Mouse (Mus musculus): ENCODE data around the gene Rbm46. TPM values are rescaled to one million over a fixed set of nuclear protein-coding genes. Genes with fewer than 3 reads are reported as not detected.

Rbm46 gene
- polyA plus RNA-seq, 1 experiment = not detected

GRCm38 (mm10) chr3:82875671-82876371 is 462 bp downstream of the Rbm46 start:
- no peak overlapping the region for H3K4me3 ChIP-seq (replicated peaks; ENCODE audit: control insufficient read depth, low read depth, low read length)
- TF ChIP-seq POLR2A (IDR thresholded peaks at IDR 0.05; ENCODE audit: borderline replicate concordance, control insufficient read depth, low read depth, low read length) (no peak), CTCF (IDR thresholded peaks at IDR 0.05; ENCODE audit: control insufficient read depth, insufficient read depth, low read length) (no peak)

DNA sequence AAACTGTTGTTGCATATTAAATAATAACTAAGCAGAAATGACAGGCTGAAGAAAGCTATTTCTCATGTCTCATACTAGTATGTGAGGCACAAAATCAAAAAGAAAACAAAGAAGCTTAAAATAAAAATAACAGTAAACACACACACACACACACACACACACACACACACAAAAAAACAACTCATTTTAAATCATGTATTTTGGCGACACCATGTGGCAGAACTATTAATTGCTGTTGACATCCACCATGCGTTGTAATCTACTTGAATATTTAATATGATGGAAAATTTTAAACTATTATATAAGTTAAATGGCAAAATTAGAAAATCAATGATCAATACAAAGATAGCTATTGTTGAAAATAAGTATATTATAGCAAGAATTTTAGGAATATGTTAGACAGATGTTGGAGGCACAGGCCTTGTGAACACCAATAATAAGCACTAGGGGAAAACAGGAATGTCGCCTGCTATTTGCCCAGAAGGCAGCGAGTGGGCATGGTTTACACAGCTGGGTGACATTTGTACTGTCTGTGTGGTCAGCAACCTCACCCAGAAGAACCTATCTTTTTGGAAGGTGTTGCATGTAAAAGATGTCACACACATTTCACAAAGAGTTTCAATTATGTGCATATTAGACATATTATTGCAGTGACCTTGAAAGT is 18.7 kb downstream of the Rbm46 start:
- no peak for TF ChIP-seq POLR2A (IDR thresholded peaks at IDR 0.05; ENCODE audit: borderline replicate concordance, control insufficient read depth, low read depth, low read length)
- TF ChIP-seq CTCF (IDR thresholded peaks at IDR 0.05; ENCODE audit: control insufficient read depth, insufficient read depth, low read length) = no peak
- no peak overlapping the region for H3K27ac ChIP-seq (ENCODE audit: control insufficient read depth, insufficient read depth, low read depth, low read length, poor library complexity)
- no peak overlapping the region for H3K4me3 ChIP-seq (replicated peaks; ENCODE audit: control insufficient read depth, low read depth, low read length)
- H3K4me1 ChIP-seq (ENCODE audit: control insufficient read depth, insufficient read depth, low read length) = no peaks in the 10 kb centered on the region
- WGBS = 31% methylated on average over 4 of the region's 4 CpGs

More at GRCm38 (mm10) chr3:82875671-82876371, 462 bp downstream of the Rbm46 start:
- WGBS = 30% methylated on average over 68 of the region's 69 CpGs
- no peak overlapping the region for H3K27ac ChIP-seq (ENCODE audit: control insufficient read depth, insufficient read depth, low read depth, low read length, poor library complexity)
- H3K4me1 ChIP-seq (ENCODE audit: control insufficient read depth, insufficient read depth, low read length) = no peaks in the 10 kb centered on the region

GRCm38 (mm10) chr3:82825165-82825564 is 51.1 kb downstream of the Rbm46 start:
- no peaks in the 10 kb centered on the region for H3K4me1 ChIP-seq (ENCODE audit: control insufficient read depth, insufficient read depth, low read length)
- H3K4me3 ChIP-seq (replicated peaks; ENCODE audit: control insufficient read depth, low read depth, low read length) = no peak overlapping the region
- TF ChIP-seq CTCF (IDR thresholded peaks at IDR 0.05; ENCODE audit: control insufficient read depth, insufficient read depth, low read length) (no peak), POLR2A (IDR thresholded peaks at IDR 0.05; ENCODE audit: borderline replicate concordance, control insufficient read depth, low read depth, low read length) (no peak)
- H3K27ac ChIP-seq (ENCODE audit: control insufficient read depth, insufficient read depth, low read depth, low read length, poor library complexity) = no peak overlapping the region
- 89% methylated on average over 9 of the region's 9 CpGs for WGBS

DNA sequence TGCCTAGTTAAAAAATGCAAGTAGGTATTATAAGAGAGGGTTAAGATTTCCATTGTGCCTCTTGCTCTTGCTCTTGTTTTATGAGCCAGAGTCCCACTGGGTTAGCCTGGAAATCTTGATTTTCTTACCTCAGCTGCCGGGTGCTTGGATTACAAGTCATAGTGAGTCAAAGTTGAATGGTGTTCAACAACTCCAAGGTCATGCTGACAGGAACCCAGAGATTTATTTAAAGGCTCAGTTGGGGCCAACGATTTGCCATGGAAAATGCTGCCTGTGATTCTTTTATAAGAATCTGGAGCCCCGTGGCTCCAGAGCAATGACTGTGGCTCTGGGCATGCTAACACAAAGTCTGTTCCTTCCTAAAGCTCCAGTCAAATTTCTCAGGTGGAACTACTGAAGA is 64.4 kb downstream of the Rbm46 start:
- Histone ChIP-seq H3K4me3 (replicated peaks; ENCODE audit: control insufficient read depth, low read depth, low read length) (no peak overlapping the region), H3K4me1 (ENCODE audit: control insufficient read depth, insufficient read depth, low read length) (no peaks in the 10 kb centered on the region), H3K27ac (ENCODE audit: control insufficient read depth, insufficient read depth, low read depth, low read length, poor library complexity) (no peak overlapping the region)
- WGBS = 77% methylated on average over 3 of the region's 3 CpGs
- TF ChIP-seq CTCF (IDR thresholded peaks at IDR 0.05; ENCODE audit: control insufficient read depth, insufficient read depth, low read length) = no peak
- no peak for TF ChIP-seq POLR2A (IDR thresholded peaks at IDR 0.05; ENCODE audit: borderline replicate concordance, control insufficient read depth, low read depth, low read length)

GRCm38 (mm10) chr3:82810334-82811120 is 65.8 kb downstream of the Rbm46 start:
- WGBS = 76% methylated on average over 7 of the region's 7 CpGs
- Histone ChIP-seq H3K4me1 (ENCODE audit: control insufficient read depth, insufficient read depth, low read length) (no peaks in the 10 kb centered on the region), H3K4me3 (replicated peaks; ENCODE audit: control insufficient read depth, low read depth, low read length) (no peak overlapping the region), H3K27ac (ENCODE audit: control insufficient read depth, insufficient read depth, low read depth, low read length, poor library complexity) (no peak overlapping the region)
- TF ChIP-seq POLR2A (IDR thresholded peaks at IDR 0.05; ENCODE audit: borderline replicate concordance, control insufficient read depth, low read depth, low read length) = no peak

DNA sequence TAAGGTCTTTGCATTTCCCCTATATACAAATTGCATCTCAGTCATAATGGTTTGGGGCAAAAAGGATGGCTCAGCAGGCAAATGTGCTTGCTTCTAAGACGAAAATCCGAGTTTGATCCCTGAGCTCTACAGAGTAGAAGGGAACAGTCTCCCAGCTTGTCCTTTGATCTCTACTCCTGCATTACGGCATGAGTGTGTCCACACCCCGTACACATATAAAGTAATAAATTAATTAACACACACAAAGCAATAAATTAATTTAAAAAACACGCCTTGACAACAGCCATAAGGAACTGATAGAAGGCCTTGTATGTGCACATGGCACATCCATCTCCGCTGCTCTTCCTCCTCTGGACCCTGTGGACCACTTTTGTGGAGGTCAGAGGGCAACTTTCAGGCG is 66.5 kb downstream of the Rbm46 start:
- Histone ChIP-seq H3K4me3 (replicated peaks; ENCODE audit: control insufficient read depth, low read depth, low read length) (no peak overlapping the region), H3K27ac (ENCODE audit: control insufficient read depth, insufficient read depth, low read depth, low read length, poor library complexity) (no peak overlapping the region), H3K4me1 (ENCODE audit: control insufficient read depth, insufficient read depth, low read length) (no peaks in the 10 kb centered on the region)
- WGBS = 75% methylated on average over 7 of the region's 7 CpGs
- TF ChIP-seq POLR2A (IDR thresholded peaks at IDR 0.05; ENCODE audit: borderline replicate concordance, control insufficient read depth, low read depth, low read length) = no peak
- TF ChIP-seq CTCF (IDR thresholded peaks at IDR 0.05; ENCODE audit: control insufficient read depth, insufficient read depth, low read length) = no peak

- TF ChIP-seq CTCF (IDR thresholded peaks at IDR 0.05; ENCODE audit: control insufficient read depth, insufficient read depth, low read length) (no peak), POLR2A (IDR thresholded peaks at IDR 0.05; ENCODE audit: borderline replicate concordance, control insufficient read depth, low read depth, low read length) (no peak)
- Histone ChIP-seq H3K27ac (ENCODE audit: control insufficient read depth, insufficient read depth, low read depth, low read length, poor library complexity) (no peak overlapping the region), H3K4me1 (ENCODE audit: control insufficient read depth, insufficient read depth, low read length) (no peaks in the 10 kb centered on the region), H3K4me3 (replicated peaks; ENCODE audit: control insufficient read depth, low read depth, low read length) (no peak overlapping the region)
- 6% methylated on average over 1 of the region's 1 CpGs for WGBS
Measured at GRCm38 (mm10) chr3:82808323-82808911, 67.9 kb downstream of the Rbm46 start.

DNA sequence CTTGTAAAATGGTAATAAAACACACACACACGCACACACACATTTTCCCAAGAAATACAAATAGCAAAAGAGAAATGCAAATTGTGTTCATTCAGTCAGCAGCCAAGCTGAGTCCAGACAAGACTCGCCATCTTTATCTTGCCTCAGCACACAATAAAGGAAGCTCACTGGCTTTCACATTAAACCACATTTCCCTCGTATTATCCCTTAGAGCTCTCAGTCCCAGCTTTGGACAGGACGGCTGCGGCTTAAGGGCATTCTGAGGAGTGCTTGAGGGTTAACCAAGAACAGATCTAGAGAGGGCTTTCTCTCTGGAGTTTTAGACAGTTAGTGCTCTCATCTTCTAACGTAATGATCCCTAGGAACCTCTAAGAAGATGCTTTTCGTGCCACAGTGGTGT is 71.0 kb downstream of the Rbm46 start:
- Histone ChIP-seq H3K4me1 (ENCODE audit: control insufficient read depth, insufficient read depth, low read length) (no peaks in the 10 kb centered on the region), H3K4me3 (replicated peaks; ENCODE audit: control insufficient read depth, low read depth, low read length) (no peak overlapping the region), H3K27ac (ENCODE audit: control insufficient read depth, insufficient read depth, low read depth, low read length, poor library complexity) (no peak overlapping the region)
- WGBS = 30% methylated on average over 7 of the region's 7 CpGs
- no peak for TF ChIP-seq POLR2A (IDR thresholded peaks at IDR 0.05; ENCODE audit: borderline replicate concordance, control insufficient read depth, low read depth, low read length)
- no peak for TF ChIP-seq CTCF (IDR thresholded peaks at IDR 0.05; ENCODE audit: control insufficient read depth, insufficient read depth, low read length)
